Mouse (Mus musculus) thymus, adult 2 months (tissue): Measurements from ENCODE around the gene Asb1.

Experiments
- CTCF ChIP-seq: fragments of 200-500 bp; IDR thresholded peaks from 2 replicates; pipeline ENCODE4 v1.5.1; 2012; ENCODE audit warnings: mild to moderate bottlenecking, control low read depth, low read length, moderate library complexity, borderline replicate concordance; ENCODE audit not compliant: control insufficient read depth, poor library complexity, insufficient read depth; ENCODE audit errors: extremely low read depth
- POLR2A ChIP-seq: fragments of 200-500 bp; IDR thresholded peaks from 2 replicates; pipeline ENCODE4 v1.6.1; 2012; ENCODE audit warnings: mild to moderate bottlenecking, low read length, control low read depth, moderate library complexity; ENCODE audit not compliant: control insufficient read depth, poor library complexity, insufficient read depth; ENCODE audit errors: extremely low read depth

DNA sequence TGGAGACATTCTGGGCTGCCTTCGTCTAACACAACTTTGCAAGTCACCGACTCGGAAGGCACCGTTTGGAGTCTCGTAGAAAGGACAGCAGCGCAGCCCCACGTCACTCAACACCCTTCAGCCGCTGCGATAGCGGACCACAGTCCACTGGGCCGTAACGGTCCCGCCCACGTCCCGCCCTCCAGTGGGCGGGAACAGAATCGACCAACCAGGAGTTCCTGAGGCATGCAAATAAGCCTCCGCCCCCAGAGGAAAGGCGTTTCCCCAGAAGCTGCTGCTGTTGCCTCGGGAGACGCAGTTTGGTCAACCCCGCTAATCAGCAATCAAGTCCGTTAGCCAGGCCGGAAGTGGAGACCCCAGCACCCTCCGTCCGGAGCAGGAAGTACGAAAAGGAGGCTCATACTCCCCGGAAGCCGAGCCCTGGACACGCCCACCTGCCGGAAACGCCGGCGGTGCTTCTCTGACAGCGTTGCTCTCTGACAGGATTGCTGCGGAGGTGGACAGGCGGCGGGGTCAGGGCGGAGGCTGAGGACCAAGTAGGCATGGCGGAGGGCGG, at the start of gene Asb1:
- TF ChIP-seq CTCF, result 0 out of 2 replicates have a peak, but pooled peaks have one; percentile 29
- TF ChIP-seq POLR2A, result no peak
